Mouse (Mus musculus) mammary gland, adult 2 months (tissue): ENCODE measurements around the gene Gm13277. TPM values are rescaled to one million over a fixed set of nuclear protein-coding genes. Genes with fewer than 3 reads are reported as not detected.

Source experiments
- polyA plus RNA-seq: library from polyadenylated mRNA; depleted of rRNA; stranded (reverse); fragments of >200 nt; gene quantifications from 2 replicates; pipeline ENCODE4 v1.2.3, GENCODE M21; 2012; ENCODE audit warnings: low replicate concordance; rRNA removed

Gene Gm13277
- not detected in 2 replicates for polyA plus RNA-seq

DNA sequence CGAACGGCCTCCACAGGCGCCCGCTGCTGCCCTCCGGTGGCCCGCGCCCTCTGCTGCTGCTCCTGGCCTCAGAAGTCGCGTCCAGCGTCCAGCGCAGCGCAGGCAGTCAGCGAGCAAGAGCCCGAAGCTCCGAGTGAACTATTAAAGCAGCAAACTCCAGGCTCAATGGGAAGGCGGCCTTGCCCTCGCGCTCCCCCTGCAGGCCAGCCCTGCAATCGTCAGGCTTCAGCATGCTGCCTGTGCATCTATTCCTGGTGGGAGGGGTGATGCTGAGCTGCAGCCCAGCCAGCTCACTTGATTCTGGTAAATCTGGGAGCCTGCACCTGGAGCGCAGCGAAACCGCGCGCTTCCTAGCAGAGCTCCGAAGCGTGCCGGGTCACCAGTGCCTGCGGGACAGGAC, at the start of gene Gm13277:
Gene Gm13277, plus strand, starts transcription at position 231 of the 400 bp plus-strand sequence.

GRCm38 (mm10) chr4:88754818-88755340, 33.6 kb upstream of the Gm13277 start, which contains the start of gene Gm13271:
Gm13271 (plus strand) TSS chr4:88754868.

DNA sequence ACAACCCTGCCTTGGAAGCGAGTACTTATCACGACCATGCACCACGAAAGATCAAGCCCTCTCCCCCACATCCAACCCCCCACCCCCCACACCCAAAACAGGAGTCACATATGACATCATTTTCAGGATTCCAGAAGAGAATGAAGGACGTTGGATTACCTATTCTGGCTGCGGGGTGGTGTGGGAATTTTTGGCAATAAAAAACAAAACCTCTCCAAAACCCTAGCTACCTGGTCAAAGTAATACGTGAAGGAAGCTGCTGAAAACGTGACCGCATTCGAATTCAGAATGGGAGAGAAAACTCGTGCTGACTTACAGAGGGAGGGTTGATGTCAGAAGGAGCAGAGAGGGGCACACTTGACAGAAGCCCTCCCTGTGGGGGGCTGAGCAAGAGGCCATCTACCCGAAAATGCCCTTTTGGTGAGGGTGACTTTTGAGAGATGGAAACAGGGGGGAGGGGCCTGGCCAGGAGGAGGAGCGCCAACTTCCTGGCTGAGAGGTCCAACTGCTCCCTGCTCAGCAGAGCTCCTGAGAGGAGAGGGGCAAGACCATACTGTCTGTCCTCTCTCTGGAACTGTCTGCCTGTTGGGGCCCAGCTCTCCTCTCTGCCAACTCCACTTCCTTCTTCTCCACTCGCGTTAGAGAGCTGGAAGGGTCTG, 28.7 kb upstream of the Gm13277 start, which contains the start of gene Gm13283:
Gene Gm13283, plus strand, starts transcription at position 510 of the 659 bp plus-strand sequence.

DNA sequence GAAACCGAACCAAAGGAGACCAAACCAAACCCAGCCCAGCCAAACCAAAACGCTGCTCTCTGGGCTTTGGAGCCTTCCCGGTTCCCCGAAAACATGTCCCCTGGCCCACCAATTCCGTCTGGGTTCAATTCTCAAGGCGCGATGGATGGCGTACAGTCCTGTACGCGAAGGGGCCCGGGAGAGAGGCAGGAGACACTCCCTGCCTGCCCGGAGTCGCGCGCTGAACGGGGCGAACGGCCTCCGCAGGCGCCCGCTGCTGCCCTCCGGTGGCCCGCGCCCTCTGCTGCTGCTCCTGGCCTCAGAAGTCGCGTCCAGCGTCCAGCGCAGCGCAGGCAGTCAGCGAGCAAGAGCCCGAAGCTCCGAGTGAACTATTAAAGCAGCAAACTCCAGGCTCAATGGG, 14.9 kb upstream of the Gm13277 start, which contains the start of gene Gm13290:
Gene Gm13290, plus strand, starts transcription at position 301 of the 400 bp plus-strand sequence.

DNA sequence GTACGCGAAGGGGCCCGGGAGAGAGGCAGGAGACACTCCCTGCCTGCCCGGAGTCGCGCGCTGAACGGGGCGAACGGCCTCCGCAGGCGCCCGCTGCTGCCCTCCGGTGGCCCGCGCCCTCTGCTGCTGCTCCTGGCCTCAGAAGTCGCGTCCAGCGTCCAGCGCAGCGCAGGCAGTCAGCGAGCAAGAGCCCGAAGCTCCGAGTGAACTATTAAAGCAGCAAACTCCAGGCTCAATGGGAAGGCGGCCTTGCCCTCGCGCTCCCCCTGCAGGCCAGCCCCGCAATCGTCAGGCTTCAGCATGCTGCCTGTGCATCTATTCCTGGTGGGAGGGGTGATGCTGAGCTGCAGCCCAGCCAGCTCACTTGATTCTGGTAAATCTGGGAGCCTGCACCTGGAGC, 11.8 kb upstream of the Gm13277 start, which contains the start of gene Gm13289:
Gene Gm13289, plus strand, starts transcription at position 301 of the 400 bp plus-strand sequence.

DNA sequence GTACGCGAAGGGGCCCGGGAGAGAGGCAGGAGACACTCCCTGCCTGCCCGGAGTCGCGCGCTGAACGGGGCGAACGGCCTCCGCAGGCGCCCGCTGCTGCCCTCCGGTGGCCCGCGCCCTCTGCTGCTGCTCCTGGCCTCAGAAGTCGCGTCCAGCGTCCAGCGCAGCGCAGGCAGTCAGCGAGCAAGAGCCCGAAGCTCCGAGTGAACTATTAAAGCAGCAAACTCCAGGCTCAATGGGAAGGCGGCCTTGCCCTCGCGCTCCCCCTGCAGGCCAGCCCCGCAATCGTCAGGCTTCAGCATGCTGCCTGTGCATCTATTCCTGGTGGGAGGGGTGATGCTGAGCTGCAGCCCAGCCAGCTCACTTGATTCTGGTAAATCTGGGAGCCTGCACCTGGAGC, 8.9 kb upstream of the Gm13277 start, which contains the start of gene Gm13272:
Gene Gm13272, plus strand, starts transcription at position 301 of the 400 bp plus-strand sequence.

GRCm38 (mm10) chr4:88781831-88782230, 6.6 kb upstream of the Gm13277 start, which contains the start of gene Ifnz:
Ifnz (plus strand) TSS chr4:88782131.

DNA sequence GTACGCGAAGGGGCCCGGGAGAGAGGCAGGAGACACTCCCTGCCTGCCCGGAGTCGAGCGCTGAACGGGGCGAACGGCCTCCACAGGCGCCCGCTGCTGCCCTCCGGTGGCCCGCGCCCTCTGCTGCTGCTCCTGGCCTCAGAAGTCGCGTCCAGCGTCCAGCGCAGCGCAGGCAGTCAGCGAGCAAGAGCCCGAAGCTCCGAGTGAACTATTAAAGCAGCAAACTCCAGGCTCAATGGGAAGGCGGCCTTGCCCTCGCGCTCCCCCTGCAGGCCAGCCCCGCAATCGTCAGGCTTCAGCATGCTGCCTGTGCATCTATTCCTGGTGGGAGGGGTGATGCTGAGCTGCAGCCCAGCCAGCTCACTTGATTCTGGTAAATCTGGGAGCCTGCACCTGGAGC, 3.0 kb upstream of the Gm13277 start, which contains the start of gene Gm13276:
Gene Gm13276, plus strand, starts transcription at position 301 of the 400 bp plus-strand sequence.

DNA sequence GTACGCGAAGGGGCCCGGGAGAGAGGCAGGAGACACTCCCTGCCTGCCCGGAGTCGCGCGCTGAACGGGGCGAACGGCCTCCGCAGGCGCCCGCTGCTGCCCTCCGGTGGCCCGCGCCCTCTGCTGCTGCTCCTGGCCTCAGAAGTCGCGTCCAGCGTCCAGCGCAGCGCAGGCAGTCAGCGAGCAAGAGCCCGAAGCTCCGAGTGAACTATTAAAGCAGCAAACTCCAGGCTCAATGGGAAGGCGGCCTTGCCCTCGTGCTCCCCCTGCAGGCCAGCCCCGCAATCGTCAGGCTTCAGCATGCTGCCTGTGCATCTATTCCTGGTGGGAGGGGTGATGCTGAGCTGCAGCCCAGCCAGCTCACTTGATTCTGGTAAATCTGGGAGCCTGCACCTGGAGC, 2.8 kb downstream of the Gm13277 start, which contains the start of gene Gm13278:
Gene Gm13278, plus strand, starts transcription at position 301 of the 400 bp plus-strand sequence.

DNA sequence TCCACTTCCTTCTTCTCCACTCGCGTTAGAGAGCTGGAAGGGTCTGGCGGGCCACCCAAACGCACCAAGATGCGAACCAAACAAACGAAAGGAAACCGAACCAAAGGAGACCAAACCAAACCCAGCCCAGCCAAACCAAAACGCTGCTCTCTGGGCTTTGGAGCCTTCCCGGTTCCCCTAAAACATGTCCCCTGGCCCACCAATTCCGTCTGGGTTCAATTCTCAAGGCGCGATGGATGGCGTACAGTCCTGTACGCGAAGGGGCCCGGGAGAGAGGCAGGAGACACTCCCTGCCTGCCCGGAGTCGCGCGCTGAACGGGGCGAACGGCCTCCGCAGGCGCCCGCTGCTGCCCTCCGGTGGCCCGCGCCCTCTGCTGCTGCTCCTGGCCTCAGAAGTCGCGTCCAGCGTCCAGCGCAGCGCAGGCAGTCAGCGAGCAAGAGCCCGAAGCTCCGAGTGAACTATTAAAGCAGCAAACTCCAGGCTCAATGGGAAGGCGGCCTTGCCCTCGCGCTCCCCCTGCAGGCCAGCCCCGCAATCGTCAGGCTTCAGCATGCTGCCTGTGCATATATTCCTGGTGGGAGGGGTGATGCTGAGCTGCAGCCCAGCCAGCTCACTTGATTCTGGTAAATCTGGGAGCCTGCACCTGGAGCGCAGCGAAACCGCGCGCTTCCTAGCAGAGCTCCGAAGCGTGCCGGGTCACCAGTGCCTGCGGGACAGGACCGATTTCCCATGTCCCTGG, 5.7 kb downstream of the Gm13277 start, which contains the start of gene Gm13275:
Gene Gm13275, plus strand, starts transcription at position 552 of the 740 bp plus-strand sequence.

GRCm38 (mm10) chr4:88797097-88797496, 8.7 kb downstream of the Gm13277 start, which contains the start of gene Gm13279:
Gm13279 (plus strand) TSS chr4:88797397.

DNA sequence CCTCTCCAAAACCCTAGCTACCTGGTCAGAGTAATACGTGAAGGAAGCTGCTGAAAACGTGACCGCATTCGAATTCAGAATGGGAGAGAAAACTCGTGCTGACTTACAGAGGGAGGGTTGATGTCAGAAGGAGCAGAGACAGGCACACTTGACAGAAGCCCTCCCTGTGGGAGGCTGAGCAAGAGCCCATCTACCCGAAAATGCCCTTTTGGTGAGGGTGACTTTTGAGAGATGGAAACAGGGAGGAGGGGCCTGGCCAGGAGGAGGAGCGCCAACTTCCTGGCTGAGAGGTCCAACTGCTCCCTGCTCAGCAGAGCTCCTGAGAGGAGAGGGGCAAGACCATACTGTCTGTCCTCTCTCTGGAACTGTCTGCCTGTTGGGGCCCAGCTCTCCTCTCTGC, 10.9 kb downstream of the Gm13277 start, which contains the start of gene Gm13285:
Gene Gm13285, plus strand, starts transcription at position 301 of the 400 bp plus-strand sequence.

GRCm38 (mm10) chr4:88802954-88803353, 14.5 kb downstream of the Gm13277 start, which contains the start of gene Gm13287:
Gm13287 (plus strand) TSS chr4:88803254.

DNA sequence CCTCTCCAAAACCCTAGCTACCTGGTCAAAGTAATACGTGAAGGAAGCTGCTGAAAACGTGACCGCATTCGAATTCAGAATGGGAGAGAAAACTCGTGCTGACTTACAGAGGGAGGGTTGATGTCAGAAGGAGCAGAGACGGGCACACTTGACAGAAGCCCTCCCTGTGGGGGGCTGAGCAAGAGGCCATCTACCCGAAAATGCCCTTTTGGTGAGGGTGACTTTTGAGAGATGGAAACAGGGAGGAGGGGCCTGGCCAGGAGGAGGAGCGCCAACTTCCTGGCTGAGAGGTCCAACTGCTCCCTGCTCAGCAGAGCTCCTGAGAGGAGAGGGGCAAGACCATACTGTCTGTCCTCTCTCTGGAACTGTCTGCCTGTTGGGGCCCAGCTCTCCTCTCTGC, 16.8 kb downstream of the Gm13277 start, which contains the start of gene Gm13288:
Gene Gm13288, plus strand, starts transcription at position 301 of the 400 bp plus-strand sequence.

DNA sequence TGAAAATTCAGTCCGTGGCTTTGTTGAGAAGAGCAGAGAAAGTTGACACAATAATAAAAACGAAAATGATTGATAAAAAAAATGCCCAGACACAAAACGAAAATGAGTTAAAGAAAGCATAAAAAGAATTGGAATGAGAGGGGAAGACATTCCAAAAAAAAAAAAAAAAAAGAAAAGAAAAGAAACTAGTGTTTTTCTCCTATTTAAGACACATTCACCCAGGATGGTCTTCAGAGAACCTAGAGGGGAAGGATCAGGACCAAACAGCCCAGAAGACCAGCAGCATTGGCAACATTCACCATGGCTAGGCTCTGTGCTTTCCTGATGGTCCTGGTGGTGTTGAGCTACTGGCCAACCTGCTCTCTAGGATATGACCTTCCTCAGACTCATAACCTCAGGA, 27.5 kb downstream of the Gm13277 start, which contains the start of gene Ifna7:
Gene Ifna7, plus strand, starts transcription at position 301 of the 400 bp plus-strand sequence.

DNA sequence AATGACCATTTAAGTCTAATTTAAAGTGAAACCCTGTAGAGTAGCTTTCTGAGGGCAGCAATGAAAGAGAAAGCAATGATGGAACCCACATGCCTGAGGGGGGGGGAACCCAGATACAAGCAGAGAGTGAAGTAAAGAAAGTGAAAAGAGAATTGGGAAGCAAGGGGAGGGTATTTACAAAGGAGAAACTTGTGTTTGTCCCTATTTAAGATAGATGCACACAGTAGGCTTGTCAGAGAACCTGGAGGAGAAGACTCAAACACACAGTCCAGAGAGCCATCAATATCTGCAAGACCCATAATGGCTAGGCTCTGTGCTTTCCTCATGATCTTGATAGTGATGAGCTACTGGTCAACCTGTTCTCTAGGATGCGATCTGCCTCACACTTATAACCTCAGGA, 31.2 kb downstream of the Gm13277 start, which contains the start of gene Ifna11:
Gene Ifna11, plus strand, starts transcription at position 301 of the 400 bp plus-strand sequence.

GRCm38 (mm10) chr4:88827116-88827515, 38.7 kb downstream of the Gm13277 start, which contains the start of gene Ifna6:
Ifna6 (plus strand) TSS chr4:88827416.

GRCm38 (mm10) chr4:88835225-88835624, 46.8 kb downstream of the Gm13277 start, which contains the start of gene Ifna5:
Ifna5 (plus strand) TSS chr4:88835525.

